Mouse (Mus musculus) Patski (cell line): ENCODE results near the gene Pip5kl1. TPM values are rescaled to one million over a fixed set of nuclear protein-coding genes. Genes with fewer than 3 reads are reported as not detected.
A peak's percentile ranks its signal among the peaks of the same experiment; 100 is the strongest.

Experiments used
- ATAC-seq: fragments of 100-300 bp; one replicate; pipeline ENCODE4 v1.8.0; 2021
- CTCF ChIA-PET: fragments of 350-600 bp; sonication (Branson Sonifier 250); formaldehyde crosslinking; loops from one replicate; lab custom pipeline; 2022; ENCODE audit warnings: inconsistent platforms; lab: Charles Lee
- POLR2A ChIA-PET: fragments of 350-600 bp; sonication (Branson Sonifier 250); formaldehyde crosslinking; loops from one replicate; lab custom pipeline; 2022; ENCODE audit warnings: antibody characterized with exemption, inconsistent platforms; lab: Charles Lee
- DNase-seq: peaks from one replicate; pipeline ENCODE4 v3.0.0-alpha.2; 2011; ENCODE audit warnings: low read depth, low spot score
- H3K27me3 ChIP-seq: fragments of 371-371 bp; one replicate; pipeline ENCODE4 v1.5.1; 2021
- CTCF ChIP-seq: fragments of 100-300 bp; IDR thresholded peaks from one replicate; pipeline ENCODE4 v1.5.1; 2021
- in situ Hi-C: fragments of 300-500 bp; cut with MboI; formaldehyde crosslinking; loops from 3 replicates; pipeline ENCODE4 v1.11.1; 2018; ENCODE audit warnings: low pct_unique_long_range_greater_than_20kb, mixed read lengths
- polyA plus RNA-seq: library from polyadenylated mRNA; unstranded; gene quantifications from one replicate; pipeline ENCODE4 v1.2.3, GENCODE M21; 2021

Pip5kl1 gene
- polyA plus RNA-seq, result 0.47 TPM

DNA sequence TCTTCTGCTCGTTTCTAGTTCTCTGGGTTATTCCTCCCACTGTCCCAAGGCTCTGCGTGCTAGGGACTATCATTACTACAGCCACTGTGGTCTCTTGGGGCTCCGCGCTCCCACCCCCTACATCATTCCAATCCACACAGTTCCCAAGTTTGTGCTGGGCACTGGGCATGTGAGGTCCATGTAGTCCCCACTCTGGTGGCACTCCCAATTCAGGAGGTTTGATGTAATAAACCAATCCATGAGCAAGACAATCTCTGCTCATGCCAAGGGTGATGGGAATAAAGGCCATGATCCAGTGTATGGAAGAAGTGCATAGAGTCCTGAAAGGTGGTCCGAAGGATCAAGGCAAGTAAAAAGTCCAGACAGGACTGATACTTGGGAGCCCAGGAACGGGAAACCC is at the start of gene Pip5kl1:
Gene Pip5kl1, plus strand, starts transcription at position 301 of the 400 bp plus-strand sequence.
- no peak for TF ChIP-seq CTCF
- no peaks in the 10 kb centered on the region for H3K27me3 ChIP-seq
- in situ Hi-C loops, result loop anchor here (5.0 kb wide), 1 partner anchor 177 kb away; the partner anchor contains the start of gene Ptges2
- ChIA-PET CTCF (interaction anchor here (0.6 to 2.2 kb wide), 7 partner anchors 9 to 177 kb away, joined by 3 to 17 read pairs (median 3); no protein-coding TSS in a partner anchor), POLR2A (interaction anchor here (0.6 kb wide), 1 partner anchor 75 kb away, joined by 3 read pairs; no protein-coding TSS in a partner anchor)
- DNase-seq, result no peak
- no peak for ATAC-seq

DNA sequence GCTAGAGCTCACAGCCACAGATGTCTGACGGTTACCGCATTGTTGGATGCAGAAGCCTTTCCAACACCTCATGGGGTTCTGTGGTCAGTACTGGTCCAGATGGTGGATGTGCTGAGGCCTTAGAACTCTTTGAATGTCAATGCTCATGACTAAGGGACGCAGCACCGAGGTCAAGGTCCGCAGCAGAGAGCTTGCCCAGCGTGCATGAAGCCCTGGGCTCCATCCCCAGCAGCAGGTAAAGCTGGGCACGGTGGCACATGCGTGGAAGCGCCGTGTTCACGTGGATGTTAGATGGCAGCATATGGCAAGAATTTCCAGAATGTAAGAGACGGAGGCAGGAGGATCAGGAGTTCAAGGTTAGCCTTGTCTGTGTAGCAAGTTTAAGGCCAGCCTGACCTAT is 48.8 kb upstream of the Pip5kl1 start:
- in situ Hi-C loops, result no loop called here
- ChIA-PET POLR2A (no interaction called here), CTCF (interaction anchor here (1.1 to 1.4 kb wide), 2 partner anchors 11 to 39 kb away, joined by 3 to 4 read pairs; no protein-coding TSS in a partner anchor)
- no peaks in the 10 kb centered on the region for H3K27me3 ChIP-seq
- DNase-seq (no peak), ATAC-seq (no peak)
- no peak for TF ChIP-seq CTCF

GRCm38 (mm10) chr2:32527468-32527966 is 47.1 kb upstream of the Pip5kl1 start:
- POLR2A ChIA-PET, result no interaction called here
- no peaks in the 10 kb centered on the region for H3K27me3 ChIP-seq
- in situ Hi-C loops, result no loop called here
- ATAC-seq, result no peak
- TF ChIP-seq CTCF, result no peak
- DNase-seq, result no peak
- CTCF ChIA-PET, result no interaction called here

DNA sequence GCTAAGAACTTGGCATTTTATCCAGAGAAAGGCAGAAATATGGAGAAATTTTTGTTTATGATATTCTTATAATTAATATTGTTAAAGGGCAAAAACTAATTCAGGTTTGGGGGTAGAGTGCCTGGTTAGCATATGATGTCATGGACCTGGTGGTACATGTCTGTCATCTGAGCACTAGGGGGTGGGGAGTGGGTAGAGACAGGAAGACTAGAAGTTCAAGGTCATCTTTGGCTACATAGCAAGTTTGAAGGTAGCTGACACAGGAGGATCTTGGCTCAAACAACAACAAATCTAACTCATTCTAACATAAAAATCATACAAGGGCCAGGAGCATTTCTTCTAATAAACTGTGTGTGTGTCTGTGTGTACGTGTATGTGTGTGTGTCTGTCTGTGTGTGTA is 46.3 kb upstream of the Pip5kl1 start:
- DNase-seq (no peak), ATAC-seq (no peak)
- in situ Hi-C loops, result no loop called here
- ChIA-PET CTCF (no interaction called here), POLR2A (no interaction called here)
- TF ChIP-seq CTCF, result no peak
- no peaks in the 10 kb centered on the region for H3K27me3 ChIP-seq

DNA sequence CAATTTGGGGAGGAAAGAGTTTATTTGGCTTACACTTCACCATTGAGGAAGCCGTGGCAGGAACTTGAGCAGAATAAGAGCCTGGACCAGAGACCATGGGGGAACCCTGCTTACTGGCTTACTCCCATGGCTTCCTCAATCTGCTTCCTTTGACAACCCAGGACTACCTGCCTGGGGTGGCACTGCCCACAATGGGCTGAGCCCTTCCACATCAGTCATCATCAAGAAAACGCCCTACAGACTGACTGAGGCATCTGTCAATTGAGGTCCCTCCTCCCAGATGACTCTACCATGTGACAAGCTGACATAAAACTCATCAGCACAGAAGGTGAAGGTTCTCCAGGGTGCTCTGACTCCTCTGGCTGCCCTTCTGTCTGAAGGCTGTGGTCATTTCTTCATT is 44.1 kb upstream of the Pip5kl1 start:
- no peaks in the 10 kb centered on the region for H3K27me3 ChIP-seq
- ChIA-PET POLR2A (no interaction called here), CTCF (no interaction called here)
- TF ChIP-seq CTCF, result no peak
- in situ Hi-C loops, result no loop called here
- DNase-seq (no peak), ATAC-seq (no peak)

GRCm38 (mm10) chr2:32533163-32533562 is 41.4 kb upstream of the Pip5kl1 start:
- CTCF ChIA-PET, result interaction anchor here (1.3 kb wide), 1 partner anchor 8 kb away, joined by 3 read pairs; no protein-coding TSS in a partner anchor
- DNase-seq, result no peak
- H3K27me3 ChIP-seq, result no peaks in the 10 kb centered on the region
- TF ChIP-seq CTCF, result no peak
- POLR2A ChIA-PET, result no interaction called here
- no peak for ATAC-seq
- in situ Hi-C loops, result no loop called here

GRCm38 (mm10) chr2:32534061-32534732 is 40.4 kb upstream of the Pip5kl1 start:
- in situ Hi-C loops, result no loop called here
- ChIA-PET POLR2A (no interaction called here), CTCF (no interaction called here)
- no peak for ATAC-seq
- no peak for TF ChIP-seq CTCF
- no peak for DNase-seq
- no peaks in the 10 kb centered on the region for H3K27me3 ChIP-seq

- no peaks in the 10 kb centered on the region for H3K27me3 ChIP-seq
- TF ChIP-seq CTCF, result no peak
- DNase-seq, result peak; percentile 73
- POLR2A ChIA-PET, result interaction anchor here (0.6 to 1.0 kb wide), 3 partner anchors 71 to 172 kb away, joined by 3 to 11 read pairs (median 4); no protein-coding TSS in a partner anchor
- ATAC-seq, result peak; percentile 92
- CTCF ChIA-PET, result no interaction called here
- in situ Hi-C loops, result no loop called here
These were observed 39.7 kb upstream of the Pip5kl1 start, which contains the start of gene Fam102a for GRCm38 (mm10) chr2:32534733-32535471. TSS of gene Fam102a (plus strand) at chr2:32535332.

- no peak for DNase-seq
- ChIA-PET CTCF (interaction anchor here (1.5 to 1.7 kb wide), 2 partner anchors 10 to 50 kb away, joined by 6 to 11 read pairs; no protein-coding TSS in a partner anchor), POLR2A (interaction anchor here (0.6 to 1.4 kb wide), 4 partner anchors 10 to 173 kb away, joined by 3 to 11 read pairs (median 4); no protein-coding TSS in a partner anchor)
- no peaks in the 10 kb centered on the region for H3K27me3 ChIP-seq
- in situ Hi-C loops, result no loop called here
- TF ChIP-seq CTCF, result no peak
- ATAC-seq, result peak; percentile 33
These were observed 39.1 kb upstream of the Pip5kl1 start for GRCm38 (mm10) chr2:32535501-32535991.

DNA sequence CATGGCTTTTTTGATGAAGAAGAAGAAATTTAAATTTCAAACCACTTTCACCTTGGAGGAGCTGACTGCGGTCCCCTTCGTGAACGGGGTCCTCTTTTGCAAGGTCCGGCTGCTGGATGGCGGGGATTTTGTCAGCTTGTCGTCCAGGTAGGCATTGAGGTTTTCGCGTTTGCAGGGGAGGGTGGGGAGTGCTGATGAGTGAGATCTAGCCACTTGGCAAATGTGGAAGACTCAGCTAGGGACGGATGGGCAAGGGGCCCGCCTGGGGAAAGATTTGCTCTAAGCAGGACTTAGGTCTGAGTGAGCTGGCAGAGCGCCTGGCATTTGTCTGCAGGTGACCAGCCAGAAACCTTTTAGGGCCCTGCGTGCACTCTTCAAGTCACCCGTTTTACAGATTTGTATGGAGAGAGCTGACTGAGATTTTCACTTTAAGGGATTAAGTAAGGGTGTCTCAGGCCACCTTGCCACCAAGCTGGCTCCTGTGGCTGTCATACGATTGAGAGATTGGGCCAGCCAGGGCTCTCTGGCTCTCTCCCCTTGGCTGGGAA is 38.4 kb upstream of the Pip5kl1 start:
- ATAC-seq, result no peak
- in situ Hi-C loops, result no loop called here
- H3K27me3 ChIP-seq, result no peaks in the 10 kb centered on the region
- no peak for DNase-seq
- no peak for TF ChIP-seq CTCF
- ChIA-PET POLR2A (interaction anchor here (1.2 to 1.4 kb wide), 2 partner anchors 10 to 47 kb away, joined by 3 to 4 read pairs; no protein-coding TSS in a partner anchor), CTCF (interaction anchor here (1.3 to 1.7 kb wide), 4 partner anchors 10 to 50 kb away, joined by 3 to 11 read pairs (median 8); partner anchors contain the start of gene Dpm2)
